Mouse (Mus musculus) liver, embryonic 14.5 days (tissue): ENCODE measurements around the gene Hist1h2ao.

ENCODE experiments used
- CTCF ChIP-seq: IDR thresholded peaks from 2 replicates; pipeline ENCODE4 v1.5.1; 2016; ENCODE audit warnings: antibody characterized with exemption, low read depth, control low read depth
- EP300 ChIP-seq: IDR thresholded peaks from 2 replicates; pipeline ENCODE4 v1.6.1; 2016; ENCODE audit warnings: antibody characterized with exemption, low read depth

- no peak for TF ChIP-seq CTCF
- peak; percentile 70 for TF ChIP-seq EP300
These were observed 27.0 kb upstream of the Hist1h2ao start, which contains the start of gene Hist1h3i for GRCm38 (mm10) chr13:21783255-21783617.
